Mouse (Mus musculus) limb, embryonic 14.5 days (tissue): ENCODE data around the gene Cd160. TPM values are rescaled to one million over a fixed set of nuclear protein-coding genes. Genes with fewer than 3 reads are reported as not detected.

Source experiments
- ATAC-seq: fragments of 200-750 bp; cut with Nextera tagmentation; 2 replicates; pipeline ENCODE4 v1.8.0; 2017; ENCODE audit warnings: low read depth, moderate number of reproducible peaks, moderate TSS enrichment; ENCODE audit not compliant: low FRiP score
- DNase-seq: peaks from one replicate; pipeline ENCODE4 v3.0.0-alpha.2; 2015; ENCODE audit warnings: low spot score
- H3K27ac ChIP-seq: fragments of 300-500 bp; sonication (generic); replicated peaks from 2 replicates; pipeline ENCODE4 v1.5.1; 2014; ENCODE audit warnings: low read depth, mild to moderate bottlenecking, low read length, moderate library complexity, mixed read lengths
- H3K27me3 ChIP-seq: fragments of 300-500 bp; sonication (generic); 2 replicates; pipeline ENCODE4 v1.6.1; 2014; ENCODE audit warnings: low read length, mixed read lengths; ENCODE audit not compliant: control insufficient read depth, insufficient read depth
- H3K36me3 ChIP-seq: fragments of 300-500 bp; sonication (generic); 2 replicates; pipeline ENCODE4 v1.6.1; 2014; ENCODE audit warnings: mild to moderate bottlenecking, low read length, moderate library complexity, mixed read lengths; ENCODE audit not compliant: control insufficient read depth, insufficient read depth
- H3K4me1 ChIP-seq: fragments of 300-500 bp; sonication (generic); 2 replicates; pipeline ENCODE4 v1.6.1; 2014; ENCODE audit warnings: antibody characterized with exemption, low read length, mixed read lengths; ENCODE audit not compliant: control insufficient read depth, insufficient read depth
- H3K4me2 ChIP-seq: fragments of 300-500 bp; sonication (generic); replicated peaks from 2 replicates; pipeline ENCODE4 v1.6.1; 2014; ENCODE audit warnings: low read depth, mild to moderate bottlenecking, low read length, moderate library complexity; ENCODE audit not compliant: severe bottlenecking
- H3K4me3 ChIP-seq: fragments of 300-500 bp; sonication (generic); replicated peaks from 2 replicates; pipeline ENCODE4 v1.5.1; 2014; ENCODE audit warnings: low read length
- H3K9ac ChIP-seq: fragments of 300-500 bp; sonication (generic); 2 replicates; pipeline ENCODE4 v1.6.1; 2014; ENCODE audit warnings: mild to moderate bottlenecking, low read depth, low read length, moderate library complexity; ENCODE audit not compliant: severe bottlenecking
- H3K9me3 ChIP-seq: fragments of 300-500 bp; sonication (generic); 2 replicates; pipeline ENCODE4 v1.6.1; 2016; ENCODE audit warnings: low read length; ENCODE audit not compliant: control insufficient read depth
- POLR2A ChIP-seq: fragments of 200-500 bp; IDR thresholded peaks from 2 replicates; pipeline ENCODE4 v1.8.0; 2012; ENCODE audit warnings: inconsistent platforms, mild to moderate bottlenecking, moderate library complexity, borderline replicate concordance; ENCODE audit not compliant: insufficient read depth, insufficient read length; ENCODE audit errors: extremely low read depth
- WGBS: fragments of 180-500 bp; shearing (Covaris S2); extraction: QIAGEN DNeasy Blood & Tissue Kit; methylation state at CpG from one replicate; pipeline ENCODE4 v1.1.7; 2014; 5-methylcytosine and 5-hydroxymethylcytosine counted together
- polyA plus RNA-seq, 2 experiments: library from polyadenylated mRNA; depleted of rRNA in 1 of 2; stranded (reverse) in 1 of 2; unstranded in 1 of 2; fragments of >200 nt; fragmentation: Nextera tagmentation in 1 of 2; extraction: Ambion mirVana in 1 of 2; gene quantifications; 2 replicates each; pipeline versions ENCODE4 v1.2.1 to v1.2.3; 2012 to 2014

Gene Cd160
- polyA plus RNA-seq, 2 experiments: 0.09 to 0.23 TPM

DNA sequence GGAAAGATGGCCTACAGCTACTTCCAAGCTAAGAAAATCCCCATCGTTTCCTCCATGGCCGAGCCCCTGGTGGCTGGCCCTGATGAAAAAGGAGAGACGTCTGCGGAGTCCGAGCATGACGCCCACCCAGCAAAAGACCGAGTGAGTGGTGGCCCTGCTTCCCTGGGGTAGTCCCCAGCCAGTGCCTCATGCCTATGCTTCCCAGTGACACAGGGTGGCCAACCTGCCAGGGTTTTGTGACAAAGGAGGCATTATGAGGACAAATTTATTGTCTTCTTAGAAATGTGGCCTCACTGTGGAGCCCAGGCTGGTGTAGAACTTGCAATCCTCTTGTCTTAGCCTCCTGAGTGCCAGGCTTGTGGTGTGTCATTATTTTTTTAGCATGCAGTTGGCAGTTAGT is 39.9 kb upstream of the Cd160 start:
- Histone ChIP-seq H3K9me3 (no peaks in the 10 kb centered on the region), H3K36me3 (peaks cover 53% of the 10 kb centered on the region), H3K9ac (no peak overlapping the region), H3K27ac (no peak overlapping the region), H3K4me3 (no peak overlapping the region), H3K4me1 (no peaks in the 10 kb centered on the region), H3K27me3 (no peaks in the 10 kb centered on the region), H3K4me2 (no peak overlapping the region)
- ATAC-seq (no peak), DNase-seq (no peak)
- 90% methylated on average over 7 of the region's 7 CpGs for WGBS
- no peak for TF ChIP-seq POLR2A

DNA sequence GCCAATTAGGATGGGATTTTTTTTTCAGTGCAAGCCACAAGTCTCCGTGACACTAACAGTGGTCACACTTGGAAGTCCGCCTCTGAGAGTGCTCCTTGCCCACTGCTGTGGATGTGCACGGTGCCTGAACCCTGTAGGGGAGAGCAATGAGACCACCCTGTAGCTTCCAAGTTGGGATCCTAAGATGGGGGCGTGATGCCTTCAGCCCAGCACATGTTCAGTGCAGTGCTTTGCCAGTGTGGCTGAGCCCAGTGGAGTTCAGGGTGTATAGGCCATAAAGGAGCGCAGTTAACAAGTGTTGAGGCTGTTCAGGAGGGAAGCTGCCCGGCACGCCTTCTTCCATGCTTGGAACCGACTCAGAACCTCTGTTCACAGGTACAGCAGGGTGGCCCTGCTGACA is 39.4 kb upstream of the Cd160 start:
- Histone ChIP-seq H3K4me3 (no peak overlapping the region), H3K4me1 (no peaks in the 10 kb centered on the region), H3K4me2 (no peak overlapping the region), H3K27me3 (no peaks in the 10 kb centered on the region), H3K27ac (no peak overlapping the region), H3K36me3 (peaks cover 49% of the 10 kb centered on the region), H3K9me3 (no peaks in the 10 kb centered on the region), H3K9ac (no peak overlapping the region)
- no peak for TF ChIP-seq POLR2A
- no peak for DNase-seq
- WGBS: 93% methylated on average over 8 of the region's 8 CpGs
- ATAC-seq: no peak

GRCm38 (mm10) chr3:96867863-96868262 is 38.7 kb upstream of the Cd160 start:
- WGBS: 87% methylated on average over 3 of the region's 3 CpGs
- no peaks in the 10 kb centered on the region for H3K9me3 ChIP-seq
- no peak overlapping the region for H3K4me3 ChIP-seq
- DNase-seq (no peak), ATAC-seq (no peak)
- no peak overlapping the region for H3K4me2 ChIP-seq
- H3K9ac ChIP-seq: no peak overlapping the region
- no peak overlapping the region for H3K27ac ChIP-seq
- H3K36me3 ChIP-seq: peaks cover 42% of the 10 kb centered on the region
- no peak for TF ChIP-seq POLR2A
- H3K4me1 ChIP-seq: no peaks in the 10 kb centered on the region
- H3K27me3 ChIP-seq: no peaks in the 10 kb centered on the region

DNA sequence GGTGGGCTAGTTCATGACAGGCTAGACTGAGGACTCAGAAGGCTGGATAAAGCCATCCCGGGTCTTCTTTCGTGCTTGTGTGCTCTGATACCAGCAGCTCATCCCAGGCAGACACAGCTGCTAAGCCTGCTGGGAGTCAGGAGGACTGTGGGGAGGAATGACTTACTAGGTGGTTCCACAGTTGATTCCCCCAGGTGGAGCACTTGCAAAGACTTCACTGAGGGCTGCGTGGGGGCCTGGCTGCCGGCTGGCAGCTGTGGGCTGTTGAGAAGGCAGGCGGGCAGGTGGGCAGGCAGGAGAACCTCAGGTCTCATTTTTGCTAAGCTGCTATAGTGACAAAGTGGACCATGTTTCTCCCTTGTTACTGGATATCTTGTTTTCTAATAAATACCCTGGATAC is 31.3 kb upstream of the Cd160 start:
- ATAC-seq (no peak), DNase-seq (no peak)
- no peak overlapping the region for H3K9ac ChIP-seq
- no peak overlapping the region for H3K27ac ChIP-seq
- H3K9me3 ChIP-seq: no peaks in the 10 kb centered on the region
- WGBS: 88% methylated on average over 5 of the region's 5 CpGs
- no peaks in the 10 kb centered on the region for H3K27me3 ChIP-seq
- peaks cover 3% of the 10 kb centered on the region; the same call in 1 of the 2 replicates for H3K36me3 ChIP-seq
- no peak for TF ChIP-seq POLR2A
- no peaks in the 10 kb centered on the region for H3K4me1 ChIP-seq
- no peak overlapping the region for H3K4me3 ChIP-seq
- H3K4me2 ChIP-seq: no peak overlapping the region

- no peak overlapping the region for H3K4me3 ChIP-seq
- no peak overlapping the region for H3K4me2 ChIP-seq
- ATAC-seq: no peak
- H3K27ac ChIP-seq: no peak overlapping the region
- no peaks in the 10 kb centered on the region for H3K9me3 ChIP-seq
- H3K27me3 ChIP-seq: no peaks in the 10 kb centered on the region
- no peak for TF ChIP-seq POLR2A
- 86% methylated on average over 3 of the region's 3 CpGs for WGBS
- H3K36me3 ChIP-seq: peaks cover 3% of the 10 kb centered on the region; the same call in 1 of the 2 replicates
- no peaks in the 10 kb centered on the region for H3K4me1 ChIP-seq
- DNase-seq: no peak
- H3K9ac ChIP-seq: no peak overlapping the region
Measured at GRCm38 (mm10) chr3:96855833-96856232, 26.7 kb upstream of the Cd160 start.

GRCm38 (mm10) chr3:96854376-96854775 is 25.2 kb upstream of the Cd160 start:
- Histone ChIP-seq H3K9me3 (no peaks in the 10 kb centered on the region), H3K4me3 (no peak overlapping the region), H3K4me1 (no peaks in the 10 kb centered on the region), H3K27me3 (no peaks in the 10 kb centered on the region), H3K4me2 (no peak overlapping the region), H3K9ac (no peak overlapping the region), H3K27ac (no peak overlapping the region), H3K36me3 (no peaks in the 10 kb centered on the region)
- TF ChIP-seq POLR2A: no peak
- DNase-seq: no peak
- ATAC-seq: no peak
- WGBS: 75% methylated on average over 4 of the region's 4 CpGs
